Mouse (Mus musculus) cerebellum, adult 9-11 months (tissue): ENCODE measurements around the gene Pax3.

ENCODE experiments used
- DNase-seq: peaks from one replicate; pipeline ENCODE4 v3.0.0; 2022

Gene Pax3

DNA sequence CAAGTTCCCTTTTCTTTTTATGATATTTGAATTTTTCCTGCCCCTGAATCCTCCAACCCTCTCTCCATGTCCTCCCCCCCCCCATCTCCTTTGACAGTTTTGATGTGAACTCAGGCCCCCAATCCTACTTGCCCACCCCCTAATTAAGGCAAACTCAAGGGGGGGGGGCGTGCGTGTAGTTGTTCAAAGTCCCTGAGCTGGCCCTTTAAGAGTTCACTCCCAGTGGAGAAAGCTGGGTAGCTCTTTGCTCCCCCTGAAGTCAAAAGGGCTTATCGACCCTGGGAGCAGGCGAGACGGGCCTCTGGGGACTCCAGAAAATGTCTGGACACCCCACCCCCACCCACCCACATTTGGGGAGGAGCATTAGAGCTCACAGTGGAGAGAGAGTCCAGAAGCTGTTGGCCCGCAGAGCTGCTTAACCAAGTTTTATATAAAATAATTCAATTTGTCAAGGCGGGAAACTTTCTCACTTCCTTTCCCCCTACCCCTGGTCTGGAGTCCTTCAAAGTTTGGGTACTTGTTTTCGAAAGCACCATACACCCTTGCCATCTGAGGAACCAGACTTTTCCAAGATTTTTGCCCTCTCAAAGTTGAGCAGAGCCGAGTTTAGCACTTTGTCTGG, 1.5 kb upstream of the Pax3 start:
- DNase-seq: no peak

DNA sequence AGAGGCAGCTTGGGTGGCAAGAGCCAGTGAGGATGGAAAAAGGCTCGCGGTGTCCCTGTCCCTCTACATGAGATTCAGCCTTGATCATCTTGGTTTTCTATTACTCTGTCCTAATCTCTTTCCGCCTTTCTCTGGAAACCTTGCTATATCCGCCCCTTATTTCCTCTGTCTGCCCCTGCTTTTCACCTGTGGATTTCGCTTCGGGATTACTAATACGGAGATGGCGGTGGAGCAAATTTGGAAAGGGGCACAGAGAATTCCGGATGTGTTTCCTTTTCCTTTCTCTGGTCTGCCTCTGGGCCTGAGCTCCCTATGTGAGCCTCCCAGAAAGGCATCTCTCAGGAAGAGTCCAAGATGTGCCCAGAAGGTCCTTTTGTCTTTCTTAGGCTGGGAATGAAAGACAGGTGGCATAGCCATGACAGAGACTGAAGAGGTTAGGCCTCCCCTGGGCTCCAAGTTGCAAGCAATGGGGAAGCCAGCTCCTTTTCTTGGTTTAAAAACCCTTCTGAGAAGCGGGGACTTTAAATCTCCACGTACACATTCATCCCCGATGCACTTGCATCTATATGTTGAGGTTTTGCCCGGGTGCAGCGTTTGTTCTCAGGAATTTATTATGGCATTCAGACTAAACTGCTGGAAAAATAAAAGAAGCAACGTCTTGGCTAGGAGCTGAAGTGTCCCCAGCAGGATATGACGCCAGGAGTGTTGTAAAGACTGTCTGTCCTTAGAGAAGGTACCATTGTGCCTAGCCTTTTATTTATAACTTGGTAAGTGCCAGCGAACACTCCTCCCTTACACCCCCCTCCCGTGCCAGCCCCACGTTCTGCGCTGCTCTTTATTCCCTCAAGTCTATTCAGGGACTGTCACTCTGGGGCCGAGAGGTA, 659 bp upstream of the Pax3 start:
- no peak for DNase-seq

DNA sequence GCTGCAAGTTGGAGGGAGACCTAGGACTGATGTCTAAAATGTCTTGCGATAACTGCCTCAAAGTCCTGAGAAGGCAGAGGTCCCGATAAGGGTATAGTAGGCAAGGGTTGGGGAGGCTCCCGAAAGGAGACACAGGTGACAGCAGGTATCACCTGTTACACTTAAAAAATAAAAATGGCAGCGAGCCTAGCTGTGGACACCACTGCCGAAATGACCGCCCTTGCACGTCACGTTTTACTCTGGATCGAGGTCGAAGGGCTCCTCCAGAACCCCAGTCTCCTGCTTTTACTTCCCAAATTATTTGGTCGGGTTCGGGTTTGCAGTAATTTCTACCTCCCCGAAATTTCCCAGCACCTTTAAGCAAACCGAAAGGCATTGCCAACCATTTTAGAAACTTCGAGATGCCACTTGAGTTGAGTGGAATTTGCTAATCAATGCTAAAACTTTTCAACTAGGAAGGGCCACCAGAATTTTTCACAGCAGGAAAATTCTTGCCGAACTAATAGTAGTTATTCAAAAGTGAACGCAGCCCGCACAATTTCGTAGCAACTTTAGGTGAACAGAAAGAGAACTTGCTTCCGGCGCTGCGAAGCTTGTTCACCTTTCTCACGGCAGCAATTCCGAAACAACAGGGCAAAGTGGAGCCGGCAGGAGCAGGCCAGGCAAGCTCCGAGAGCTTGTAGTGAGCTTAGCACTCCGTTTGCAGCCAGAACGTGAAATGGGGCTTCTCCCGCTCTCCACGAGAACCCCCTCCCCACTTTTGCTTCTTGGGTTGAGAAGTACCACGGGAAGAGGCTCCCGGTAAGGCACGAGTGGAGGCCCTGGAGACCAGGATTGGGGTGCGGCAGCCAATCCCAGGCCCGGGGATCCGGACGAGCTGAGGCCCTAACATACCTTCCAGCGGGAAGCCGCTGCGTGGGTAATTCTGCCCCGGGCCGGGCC, 892 bp downstream of the Pax3 start:
- no peak for DNase-seq

DNA sequence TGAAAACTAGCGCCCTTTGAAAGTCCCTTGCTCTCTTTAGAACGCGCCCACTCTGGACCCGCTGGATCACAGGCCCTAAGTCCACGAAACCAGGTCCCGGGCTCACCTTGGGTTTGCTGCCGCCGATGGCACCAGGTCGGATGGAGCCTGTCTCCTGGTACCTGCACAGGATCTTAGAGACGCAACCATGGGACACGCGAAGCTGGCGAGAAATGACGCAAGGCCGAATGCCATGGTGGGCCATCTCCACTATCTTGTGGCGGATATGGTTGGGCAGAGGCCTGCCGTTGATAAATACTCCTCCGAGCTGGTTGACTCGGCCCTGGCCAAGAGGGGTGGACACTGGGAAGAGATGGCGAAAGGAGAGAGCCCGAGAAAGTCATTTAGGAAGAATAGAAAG, 1.8 kb downstream of the Pax3 start:
- DNase-seq: no peak

DNA sequence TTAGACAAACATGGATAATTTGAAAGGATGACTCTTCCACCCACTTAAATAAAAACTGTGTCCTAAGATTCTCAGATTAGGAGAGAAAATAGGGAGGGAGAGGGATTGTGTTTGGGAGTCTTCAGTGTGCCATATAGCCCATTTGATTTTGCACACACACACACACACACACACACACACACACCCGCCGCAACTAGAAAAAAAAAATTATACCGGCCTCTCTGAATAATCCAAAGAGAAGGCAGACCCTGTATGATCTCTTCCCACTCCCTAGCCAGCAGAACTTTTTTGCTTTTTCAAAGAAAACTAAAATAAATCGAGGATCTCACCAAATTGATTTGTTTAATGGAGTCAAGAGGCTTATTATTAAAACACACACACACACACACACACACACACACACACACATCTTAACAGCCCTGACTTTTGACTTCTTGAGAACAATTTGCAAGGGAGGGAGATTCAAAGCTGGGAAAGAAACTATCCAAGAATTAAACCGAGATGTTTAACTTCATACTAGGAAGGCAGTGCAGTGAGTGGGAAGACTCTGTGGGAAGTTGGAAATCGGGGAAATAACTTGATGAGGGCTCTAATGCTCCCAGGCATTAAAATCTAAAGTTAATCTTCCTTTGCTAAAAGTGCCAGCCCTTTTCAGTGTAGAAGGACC, 2.4 kb downstream of the Pax3 start:
- DNase-seq: no peak

DNA sequence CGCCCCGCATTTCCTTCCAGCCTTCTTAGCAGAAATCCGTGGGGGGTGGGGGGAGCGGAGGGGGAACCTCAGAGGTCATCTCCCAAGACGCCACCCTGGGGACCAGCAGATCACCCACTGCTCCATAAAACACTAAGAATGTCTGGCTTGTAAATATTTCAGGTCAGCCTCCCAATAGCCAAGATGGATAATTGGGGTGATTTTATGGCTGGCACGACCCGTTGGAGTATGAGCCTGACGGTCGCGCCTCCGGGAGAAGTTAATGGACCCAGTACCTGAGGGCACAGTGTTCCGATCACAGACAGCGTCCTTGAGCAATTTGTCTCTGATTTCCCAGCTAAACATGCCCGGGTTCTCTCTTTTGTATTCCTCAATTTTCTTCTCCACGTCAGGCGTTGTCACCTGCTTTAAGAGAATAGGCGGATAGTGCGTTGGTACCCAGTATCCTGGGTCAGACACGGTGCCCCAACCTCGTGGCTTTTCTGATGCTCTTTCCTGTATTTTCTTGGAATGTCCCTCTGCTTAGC, 3.4 kb downstream of the Pax3 start:
- no peak for DNase-seq

DNA sequence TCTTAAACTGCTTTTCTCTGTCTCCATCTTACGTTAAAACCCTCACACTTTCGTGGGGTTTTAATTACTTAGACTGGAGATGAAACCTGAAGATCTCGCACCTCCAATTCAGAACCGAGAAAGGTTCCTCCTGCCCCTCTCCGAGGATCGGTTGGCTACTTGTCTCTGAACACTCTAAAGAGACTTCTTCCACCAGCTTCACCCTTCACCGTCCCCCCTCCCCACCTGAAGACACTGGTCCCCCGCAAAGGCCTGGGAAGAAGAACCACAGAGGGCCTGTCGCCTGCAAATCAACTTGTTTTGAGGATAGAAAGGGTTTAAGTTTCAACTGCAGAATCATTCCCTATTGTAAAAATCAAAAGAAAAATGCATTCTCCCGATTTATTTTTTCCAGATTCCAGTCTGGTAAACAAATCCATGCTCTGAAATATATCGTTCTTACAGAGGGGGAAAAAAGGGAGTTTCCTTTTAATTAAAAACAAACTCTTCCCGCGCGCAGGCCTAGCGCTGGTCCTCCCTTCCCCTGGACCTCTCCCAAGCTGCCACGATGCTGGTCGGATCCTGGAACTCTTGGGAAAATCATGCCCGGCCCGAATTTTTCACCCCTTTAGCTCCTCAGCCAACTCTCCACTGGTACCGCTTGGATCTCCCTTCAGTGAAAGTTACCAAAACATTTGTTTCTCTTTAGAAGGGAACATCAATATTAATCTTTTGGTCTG, 4.0 kb downstream of the Pax3 start:
- DNase-seq: no peak

DNA sequence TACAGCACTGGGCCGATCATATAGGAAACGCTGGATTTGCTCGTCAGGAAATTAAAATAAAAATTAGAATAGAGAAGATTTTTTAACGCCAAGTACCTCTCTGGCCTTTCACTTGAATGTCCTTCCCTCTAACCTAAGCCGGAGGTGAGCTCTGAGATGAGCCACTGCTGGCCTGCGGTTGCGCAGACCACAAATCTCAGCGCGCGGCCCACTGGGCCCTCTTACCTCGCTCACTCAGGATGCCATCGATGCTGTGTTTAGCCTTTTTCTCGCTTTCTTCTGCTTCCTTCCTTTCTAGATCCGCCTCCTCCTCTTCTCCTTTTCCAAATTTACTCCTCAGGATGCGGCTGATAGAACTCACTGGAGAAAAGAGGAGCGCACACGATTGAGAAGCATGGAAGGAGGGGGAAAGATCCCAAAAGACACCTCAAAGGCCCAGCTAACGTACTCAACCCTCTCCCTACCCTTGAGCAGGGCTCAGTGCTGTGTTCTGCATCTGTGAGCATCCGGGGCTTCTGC, 4.7 kb downstream of the Pax3 start:
- DNase-seq: no peak

DNA sequence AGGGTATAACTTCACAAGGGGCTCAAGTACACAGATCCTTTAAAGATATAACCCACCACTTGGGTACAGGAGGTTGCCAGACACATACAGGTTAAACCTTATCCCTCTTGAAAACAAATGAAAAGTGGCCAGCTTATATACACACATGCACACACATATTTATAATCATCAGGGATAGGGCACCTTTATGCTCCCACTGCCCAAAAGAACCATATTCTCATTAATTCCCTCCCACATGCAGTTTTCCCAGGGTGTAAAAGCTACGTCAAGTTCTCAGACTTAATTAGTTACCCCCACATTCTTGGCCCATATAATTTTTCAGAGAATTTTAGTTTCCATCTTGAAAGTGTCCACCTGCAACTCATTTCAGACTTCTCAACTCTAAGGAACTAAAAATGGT, 5.2 kb downstream of the Pax3 start:
- DNase-seq: no peak

DNA sequence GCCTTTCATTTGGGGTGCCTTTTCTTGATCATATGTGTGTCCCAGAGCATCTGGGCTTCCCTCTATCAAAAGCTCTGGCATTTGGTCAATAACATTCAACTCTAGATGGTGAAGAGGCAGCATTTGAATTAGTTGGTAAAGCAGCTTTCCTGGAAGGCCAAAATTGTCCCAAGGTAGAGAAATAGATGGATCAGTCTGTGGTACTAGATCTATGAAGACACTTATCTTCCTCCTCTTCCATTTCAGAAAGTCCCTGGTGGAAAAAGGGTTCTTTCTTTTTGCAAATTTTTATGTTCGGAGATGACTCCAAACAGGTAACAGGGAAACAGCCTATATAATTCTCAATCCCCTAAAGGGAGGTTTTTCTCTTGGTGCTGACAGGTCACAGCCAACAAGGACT, 5.6 kb downstream of the Pax3 start:
- DNase-seq: no peak

DNA sequence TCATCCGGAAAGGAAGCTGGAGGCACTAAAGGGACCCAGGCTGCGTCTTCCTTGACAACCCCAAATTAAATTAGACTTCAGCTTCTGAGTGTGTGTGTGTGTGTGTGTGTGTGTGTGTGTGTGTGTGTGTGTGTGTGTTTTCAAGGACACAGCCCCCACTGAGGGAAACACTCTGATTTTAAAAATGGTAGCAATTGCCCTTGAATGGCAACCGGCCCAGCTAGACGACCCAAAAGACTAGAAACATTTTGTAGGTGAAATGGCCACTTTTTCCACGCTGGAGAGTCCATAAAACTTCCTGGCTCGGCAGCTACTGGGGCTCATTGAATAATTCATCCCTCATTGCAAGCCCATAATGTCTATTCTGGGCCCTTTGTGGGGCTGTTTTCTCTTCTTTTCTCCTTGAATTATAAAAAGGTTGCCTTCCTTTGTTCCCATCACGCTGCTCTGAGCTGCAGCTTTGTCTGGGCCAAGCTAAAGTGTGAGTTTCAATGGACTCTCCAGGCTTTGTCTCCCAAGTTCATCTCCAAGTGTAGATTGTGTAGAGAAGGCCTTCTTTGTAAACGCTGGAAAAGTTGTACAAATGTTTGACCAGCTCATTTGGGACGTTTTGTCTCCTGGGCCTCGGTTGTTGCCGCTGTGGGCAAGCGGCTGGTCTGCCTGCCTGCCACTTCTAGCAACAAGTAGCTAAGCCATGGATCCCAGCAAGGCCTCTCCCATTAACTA, 6.4 kb downstream of the Pax3 start:
- DNase-seq: no peak

DNA sequence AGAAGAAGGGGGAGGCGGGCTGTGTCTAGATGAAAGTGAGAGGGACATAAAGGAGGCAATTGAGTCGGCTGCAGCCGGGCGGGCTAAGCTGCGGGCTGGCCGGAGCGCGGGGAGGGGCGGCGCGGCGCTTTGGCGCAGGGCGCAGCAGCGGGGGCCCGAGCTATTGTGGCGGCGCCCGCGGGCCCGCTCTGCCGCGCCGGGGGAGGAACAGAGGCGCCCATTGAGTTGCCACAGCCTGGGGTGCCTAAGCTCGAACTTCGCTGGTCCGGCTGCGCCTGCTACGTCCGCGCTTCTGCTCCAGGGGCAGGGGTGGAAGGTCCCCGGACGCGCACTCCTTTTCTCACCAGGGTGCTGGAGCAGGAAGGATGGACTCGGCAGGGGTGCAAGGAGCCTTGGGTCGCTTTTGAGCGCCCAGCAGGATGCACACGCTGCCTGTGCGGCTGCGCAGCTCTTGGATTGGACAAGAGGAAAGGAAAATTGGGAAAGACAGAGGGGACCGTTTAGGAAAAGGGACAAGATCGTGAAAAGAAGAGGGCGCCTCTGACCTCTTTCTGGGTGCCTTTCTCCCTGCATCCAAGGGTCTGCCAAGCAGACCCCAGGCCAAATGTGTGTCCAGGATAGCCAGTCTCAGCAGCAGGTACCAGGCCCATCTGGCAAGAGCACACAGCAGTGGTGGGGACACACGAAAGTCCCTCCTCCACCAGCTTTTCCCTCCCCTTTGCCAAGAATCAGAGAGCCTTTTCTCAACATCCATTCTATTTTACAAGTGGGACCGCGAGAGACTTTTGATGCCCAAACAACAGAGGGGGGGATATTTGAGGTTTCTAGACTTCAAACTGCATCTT, 7.2 kb downstream of the Pax3 start:
- DNase-seq: no peak

DNA sequence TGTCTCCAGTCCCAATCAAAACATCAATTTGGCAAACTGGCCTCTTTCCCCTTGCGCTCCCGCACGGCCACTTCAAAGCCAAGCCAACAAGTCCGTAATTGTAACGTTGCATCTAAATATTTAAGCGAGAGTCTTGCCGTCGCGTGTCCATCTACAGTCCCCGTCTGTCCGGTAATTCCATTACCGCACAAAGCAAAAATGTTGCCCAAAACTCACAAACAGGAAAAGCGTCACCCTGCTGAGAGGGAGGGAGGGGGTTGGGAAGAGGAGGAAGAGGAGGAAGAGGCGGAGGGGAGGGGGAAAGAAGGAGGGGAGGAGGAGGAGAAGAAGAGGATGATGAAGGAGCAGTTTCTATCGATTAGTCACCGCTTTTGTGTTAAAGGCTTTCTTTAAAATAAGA, 7.9 kb downstream of the Pax3 start:
- no peak for DNase-seq

DNA sequence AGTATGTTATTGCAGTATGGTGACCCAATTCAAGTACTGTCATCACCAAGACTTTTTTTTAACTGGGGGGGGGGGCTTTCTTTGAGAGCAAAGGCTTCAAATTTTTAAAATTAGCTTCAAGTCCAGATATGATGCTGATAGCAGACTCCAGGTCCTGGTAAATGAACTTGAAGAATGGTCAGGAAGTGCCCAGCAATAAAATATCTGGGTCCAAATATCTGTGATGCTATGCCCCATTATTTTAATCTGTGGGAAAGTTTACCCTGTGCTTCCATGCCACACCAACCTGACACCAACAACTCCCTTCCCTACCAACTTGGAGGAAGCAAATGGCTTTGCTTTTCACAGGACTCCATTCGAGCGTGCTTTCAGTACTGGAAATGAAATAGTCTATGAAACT, 8.6 kb downstream of the Pax3 start:
- no peak for DNase-seq

DNA sequence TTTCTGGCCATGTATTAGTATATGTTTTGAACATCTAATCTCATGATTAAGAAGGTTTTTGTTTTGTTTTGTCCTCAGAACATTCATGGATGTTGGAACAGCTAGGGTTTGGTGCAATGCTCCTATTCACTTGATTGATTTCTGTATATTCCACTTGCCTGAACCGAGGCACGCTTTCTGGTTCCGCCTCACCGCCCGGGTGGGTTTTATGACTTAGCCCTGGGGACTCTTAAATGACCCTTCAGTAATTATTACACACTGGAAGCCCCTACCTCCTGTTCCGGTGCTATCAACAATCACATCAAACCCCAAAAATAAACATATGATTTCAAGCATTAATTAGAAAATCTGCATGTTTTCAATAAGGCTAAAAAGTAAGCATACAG, 9.2 kb downstream of the Pax3 start:
- DNase-seq: no peak

DNA sequence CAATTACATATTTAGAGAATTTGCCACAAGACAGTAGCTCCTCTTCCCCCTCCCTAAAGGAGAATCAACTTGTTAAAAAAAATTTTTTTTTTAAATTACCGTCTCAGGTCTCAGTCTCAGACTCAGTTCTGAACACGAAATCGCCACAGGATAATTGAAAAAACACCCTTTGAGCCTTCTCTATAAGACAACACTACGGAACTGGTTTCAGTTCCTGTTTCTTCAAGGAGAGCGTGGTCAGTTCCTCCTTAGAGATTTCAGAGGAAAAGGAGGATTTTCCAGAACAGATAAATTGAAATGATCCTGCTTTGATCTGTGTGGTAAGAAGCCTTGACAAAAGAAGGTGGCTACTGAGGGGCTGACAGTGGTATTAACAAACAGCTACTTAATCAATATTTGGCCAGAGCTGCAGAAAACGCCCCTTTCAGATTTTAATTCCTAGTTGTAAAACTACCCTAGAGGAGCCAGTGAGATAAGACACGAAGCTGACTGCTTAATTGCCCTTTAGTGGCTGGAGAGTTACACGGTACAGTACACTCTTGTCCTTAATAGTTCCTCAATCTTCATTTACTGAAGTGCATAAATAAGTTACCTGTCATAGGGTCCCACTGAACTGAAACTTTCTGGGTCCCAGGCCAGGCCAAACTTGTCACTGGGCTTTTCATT, 9.7 kb downstream of the Pax3 start:
- DNase-seq: no peak

DNA sequence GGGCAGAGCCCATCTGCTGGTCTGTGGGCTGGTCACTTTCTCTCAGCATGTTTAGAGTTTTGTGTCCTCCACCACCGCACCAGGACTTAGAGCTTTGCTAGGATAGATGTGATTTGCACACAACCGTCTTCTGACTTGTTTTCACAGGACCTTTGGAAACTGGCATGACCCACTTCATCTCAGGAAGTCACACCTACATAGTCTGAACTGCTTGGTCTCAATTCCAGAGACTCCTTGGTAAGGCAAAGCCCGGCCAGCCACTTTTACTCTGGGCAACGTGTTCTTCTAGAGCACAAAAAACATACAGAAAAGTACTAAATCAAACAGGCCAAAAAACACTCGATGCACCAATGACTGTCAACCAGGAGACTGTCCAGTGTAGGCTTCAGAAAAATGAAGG, 14.0 kb downstream of the Pax3 start:
- DNase-seq: no peak

DNA sequence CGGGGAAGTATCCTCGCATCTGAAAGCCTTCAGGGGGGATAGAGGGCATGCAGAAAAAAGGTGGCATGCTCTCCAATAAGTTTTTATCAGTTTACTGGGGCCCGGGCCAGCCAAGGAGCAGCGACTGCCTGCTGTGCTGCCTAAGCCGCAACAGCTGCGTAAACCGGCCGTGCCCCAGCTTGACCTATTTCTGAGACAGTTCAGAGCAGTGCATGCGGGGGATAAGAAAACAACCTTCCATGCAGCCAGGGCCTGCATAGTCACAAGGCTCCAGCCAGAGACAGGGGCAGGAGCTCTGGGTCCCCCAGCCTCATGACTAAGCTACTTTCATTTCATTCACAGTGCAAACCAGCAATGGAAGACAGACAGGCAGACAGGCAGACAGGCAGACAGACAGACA, 15.1 kb downstream of the Pax3 start:
- no peak for DNase-seq

DNA sequence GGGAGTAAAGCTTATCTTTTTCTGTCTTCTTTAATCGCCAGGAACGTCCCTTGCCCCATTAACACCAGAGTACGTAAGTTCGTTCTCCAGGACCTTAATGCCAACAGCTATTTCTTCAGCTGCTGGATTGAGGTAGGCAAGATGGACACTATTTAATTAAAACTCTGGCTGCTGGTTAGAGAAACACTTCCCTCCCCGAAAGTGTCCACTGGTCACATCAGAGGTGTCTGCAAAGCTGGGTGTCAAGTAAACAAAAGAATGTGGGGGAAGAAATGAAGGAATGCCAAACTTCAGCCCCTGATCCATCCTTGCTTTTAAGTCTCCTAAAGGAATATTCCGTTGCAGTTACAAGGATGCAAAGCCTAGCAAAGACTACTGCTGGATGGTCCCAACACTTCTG, 24.6 kb downstream of the Pax3 start:
- DNase-seq: no peak

DNA sequence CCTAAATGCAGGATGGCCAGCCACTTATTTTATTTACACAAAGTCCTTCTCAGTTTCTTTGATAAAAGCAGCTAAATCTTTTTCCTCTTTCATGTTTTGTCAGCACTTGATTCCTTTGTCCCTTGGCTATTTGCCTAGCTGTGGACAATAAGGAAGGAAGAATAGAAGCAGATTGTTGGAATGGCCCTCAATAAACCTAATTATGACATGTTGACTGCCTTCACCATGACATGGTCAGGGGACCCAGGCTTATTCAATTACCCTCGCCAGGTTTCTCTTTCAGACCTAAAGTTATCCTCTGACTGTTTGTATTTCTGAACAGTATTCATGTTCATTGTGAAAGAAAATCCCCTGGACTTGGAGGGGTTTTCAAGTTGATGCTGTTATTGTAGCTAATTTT, 25.3 kb downstream of the Pax3 start:
- DNase-seq: no peak
